14 mouse cellular contexts compared by ENCODE assay signal in the genomic region with DNA sequence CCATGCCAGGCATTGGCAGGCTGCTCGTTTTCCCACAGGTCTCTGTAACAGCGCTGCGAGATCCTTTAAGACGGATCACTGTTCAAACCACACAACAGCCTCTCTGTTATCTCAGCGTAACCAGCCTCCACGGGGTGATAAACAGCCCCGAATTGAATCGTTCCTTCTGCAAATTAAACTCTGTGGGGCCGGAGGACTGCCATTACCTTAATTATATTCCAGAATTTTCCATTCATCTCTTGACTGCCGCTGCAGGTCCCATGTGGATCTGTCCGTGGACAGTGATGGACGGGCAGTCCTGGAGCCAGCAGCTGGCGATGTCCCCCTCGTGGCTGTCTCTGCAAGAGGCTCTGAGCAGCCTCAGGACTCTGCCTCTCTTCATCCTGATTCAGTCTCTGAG. TPM values are rescaled to one million over a fixed set of nuclear protein-coding genes. Genes with fewer than 3 reads are reported as not detected.
DNase-seq lines count a peak whose midpoint lies in the region; ATAC-seq and TF ChIP-seq lines count a peak whose summit lies in the region.
"Had no signal": no experiment of that assay in that cellular context is flagged by ENCODE, and none has a peak within 500 bp of the region (broad histone marks: within the 10 kb centered on the region; RNA-seq: fewer than 3 reads in every experiment).

No protein-coding gene starts in this region.

- H3K4me3 ChIP-seq in layer of hippocampus, adult 2 months, result no peak overlapping the region
- H3K4me3 ChIP-seq: embryonic facial prominence, embryonic 15.5 days; forebrain, embryonic 13.5 days; heart, embryonic 12.5 days had no signal

- DNase-seq in layer of hippocampus, adult 2 months (ENCODE audit: low spot score in 2 of 2), result no peak
- DNase-seq in layer of hippocampus, adult 11-12 months (ENCODE audit: low spot score), result no peak
- peak; percentile 6 for DNase-seq in NIH3T3 (ENCODE audit: low read depth)
- no peak for DNase-seq in kidney, adult 18-20 months
- DNase-seq in c-Kit-positive CD71-positive TER-119-positive erythroid progenitor cells, embryonic 14.5 days (ENCODE audit: low spot score), result no peak
- DNase-seq: cerebellum, postnatal 25 days; gastrocnemius, postnatal 14 days; kidney, adult 9 months; right cerebral cortex, postnatal 4 days had no signal

- H3K27ac ChIP-seq in layer of hippocampus, adult 2 months, result no peak overlapping the region
- H3K27ac ChIP-seq: embryonic facial prominence, embryonic 15.5 days; forebrain, embryonic 13.5 days had no signal

- peak; percentile 71 for ATAC-seq in common myeloid progenitor, adult 5-6 weeks (replicated peaks; ENCODE audit: low read depth, poor library complexity, severe bottlenecking)
- peak; percentile 70 for ATAC-seq in megakaryocyte-erythroid progenitor cell, adult 5-6 weeks (replicated peaks; ENCODE audit: low FRiP score, low TSS enrichment, poor library complexity, severe bottlenecking)
- ATAC-seq: forebrain, embryonic 13.5 days had no signal

- peak; percentile 57 for TF ChIP-seq CTCF in layer of hippocampus, adult 2 months (conservative IDR thresholded peaks at IDR 0.05)

RNA-seq across cellular contexts. Expression of gene Rtl6, which starts 30.7 kb away (rescaled TPM):
- total RNA-seq in layer of hippocampus, adult 2 months (2021), result 10 to 100 TPM; 55.2 to 56.7 TPM
- 3.3 and 3.7 TPM in 2 replicates for total RNA-seq in common myeloid progenitor, adult 5-6 weeks (2017)
- total RNA-seq in megakaryocyte-erythroid progenitor cell, adult 5-6 weeks (2014; fragmentation: Nextera tagmentation), result 1.1 and 3.1 TPM in 2 replicates
- 2.0 and 2.9 TPM in 2 replicates for total RNA-seq in megakaryocyte-erythroid progenitor cell, adult 5-6 weeks (2017)

Comparison
In these comparisons a context has a peak if more than half of its experiments do, and no peak if none do; other contexts are left out.
1. RNA of gene Rtl6, which starts 30.7 kb away (total RNA-seq): 55.2 to 56.7 TPM in layer of hippocampus, adult 2 months; 3.3 to 3.7 TPM in common myeloid progenitor, adult 5-6 weeks and 1.1 to 3.1 TPM in megakaryocyte-erythroid progenitor cell, adult 5-6 weeks; every median in the first group is over 10 times any median in the second.